Mouse (Mus musculus) E14TG2a.4 (cell line): ENCODE results near the gene Chuk.

Experiments
- CTCF ChIP-seq: conservative IDR thresholded peaks from 2 replicates; pipeline ENCODE4 v1.5.1; 2014; ENCODE audit warnings: low read length
- NANOG ChIP-seq: IDR thresholded peaks from 2 replicates; pipeline ENCODE4 v1.6.1; 2014; ENCODE audit warnings: borderline replicate concordance, low read length, mixed read lengths
- POU5F1 ChIP-seq: IDR thresholded peaks from 2 replicates; pipeline ENCODE4 v1.6.1; 2014; ENCODE audit warnings: low read length, borderline replicate concordance

GRCm38 (mm10) chr19:44146568-44146879, 39.2 kb upstream of the Chuk start:
- no peak for TF ChIP-seq CTCF
- TF ChIP-seq NANOG: no peak
- TF ChIP-seq POU5F1: no peak
